Mouse (Mus musculus): ENCODE data around the gene Furin.

The Furin gene

GRCm38 (mm10) chr7:80427730-80428129, 22.5 kb upstream of the Furin start:
- DNase-seq (ENCODE audit: low read depth): no peak

DNA sequence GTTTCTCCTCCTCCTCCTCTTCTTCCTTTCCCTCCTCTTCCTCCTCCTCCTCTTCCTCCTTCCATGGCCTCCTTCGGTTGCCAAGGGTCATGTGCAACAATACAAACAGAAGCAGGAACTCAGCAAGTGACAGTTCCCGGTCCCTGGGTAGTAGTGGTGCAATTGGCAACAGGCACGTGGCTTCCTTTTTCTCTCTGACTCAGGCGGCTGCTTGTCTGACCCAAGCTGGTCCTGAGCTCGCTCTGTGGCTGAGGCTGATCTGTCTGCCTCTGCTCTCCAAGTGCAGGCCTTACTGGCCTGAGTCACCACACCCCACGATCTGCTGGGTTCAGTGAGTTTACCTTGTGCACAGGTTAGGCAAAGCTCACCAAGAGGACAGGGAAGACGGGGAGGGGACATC, 21.1 kb upstream of the Furin start:
- DNase-seq (ENCODE audit: low read depth): no peak

- DNase-seq (ENCODE audit: low read depth): no peak
Observed at GRCm38 (mm10) chr7:80424722-80425121, 19.5 kb upstream of the Furin start.

DNA sequence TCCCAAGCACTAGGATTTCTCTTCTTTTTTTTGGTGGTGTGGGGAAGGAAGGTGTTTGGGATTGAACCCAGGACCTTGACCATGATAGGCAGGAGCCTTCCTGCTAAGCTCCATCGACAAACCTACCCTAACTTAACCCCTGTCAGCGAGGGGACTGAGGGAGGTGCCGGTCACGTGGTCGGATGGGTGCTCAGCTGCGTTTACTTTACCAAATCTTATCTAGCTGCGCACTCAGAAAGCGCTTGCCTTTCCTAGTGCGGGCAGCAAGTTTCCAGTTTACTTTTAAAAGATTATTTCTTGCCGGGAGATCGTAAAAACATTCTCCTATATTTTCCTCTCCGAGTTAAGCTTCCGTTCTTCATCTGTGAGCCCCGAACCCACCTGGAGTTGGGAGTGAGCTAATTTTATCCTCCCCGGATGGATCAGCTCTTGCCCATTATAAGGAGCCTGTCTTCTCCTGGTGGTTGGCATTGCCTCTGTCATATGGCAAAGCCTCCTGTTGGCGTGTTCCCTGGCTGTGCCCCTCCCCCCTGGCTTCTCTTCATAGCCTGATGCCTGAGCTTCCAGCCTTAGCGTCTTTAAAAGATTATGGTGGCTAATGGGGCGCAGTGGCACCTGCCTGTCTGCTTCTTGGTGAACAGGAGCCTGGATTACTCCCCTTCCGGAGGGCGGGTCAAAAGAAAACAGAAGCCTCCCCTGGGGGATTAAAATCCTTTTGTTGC, 17.7 kb upstream of the Furin start:
- DNase-seq (ENCODE audit: low read depth): no peak

DNA sequence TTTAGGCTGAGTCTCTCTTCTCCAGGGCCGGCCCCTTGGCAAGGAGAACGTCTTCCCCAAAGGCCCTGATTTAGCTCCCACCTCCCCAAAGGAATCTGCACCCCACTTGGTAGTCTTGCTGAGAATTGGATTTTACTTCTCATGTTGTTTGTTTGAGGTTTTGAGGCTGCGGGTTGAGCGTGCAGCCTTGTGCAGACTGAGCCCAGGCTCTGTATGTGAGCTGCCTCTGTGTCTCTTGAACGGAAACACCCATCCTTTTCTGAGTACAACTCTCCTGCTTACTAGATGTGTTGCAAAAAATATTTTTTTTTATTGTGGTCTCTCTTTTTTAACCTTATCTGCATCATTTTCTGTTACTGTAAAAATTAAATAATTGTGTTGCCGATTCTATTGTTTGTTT, 16.3 kb upstream of the Furin start:
- DNase-seq (ENCODE audit: low read depth): no peak

DNA sequence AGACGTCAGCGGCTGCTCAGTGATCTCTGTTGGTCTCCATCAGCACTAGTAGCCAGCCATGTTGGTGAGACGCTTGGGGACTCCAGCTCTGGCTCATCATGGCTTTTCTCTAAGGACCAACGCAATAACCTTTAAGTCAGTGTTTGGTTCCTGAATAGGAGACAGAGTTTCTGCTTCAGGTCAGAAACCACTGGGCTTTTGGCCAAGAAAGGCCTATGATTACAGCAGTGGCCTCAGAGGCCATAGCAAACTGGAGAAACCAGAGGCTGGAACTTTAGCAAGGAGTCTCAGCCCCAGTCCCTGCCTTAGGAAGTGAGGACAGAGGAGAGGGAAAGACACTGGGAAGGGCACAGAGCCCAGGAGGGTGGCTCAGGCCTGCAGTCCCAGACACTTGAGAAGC, 15.3 kb upstream of the Furin start:
- no peak for DNase-seq (ENCODE audit: low read depth)

DNA sequence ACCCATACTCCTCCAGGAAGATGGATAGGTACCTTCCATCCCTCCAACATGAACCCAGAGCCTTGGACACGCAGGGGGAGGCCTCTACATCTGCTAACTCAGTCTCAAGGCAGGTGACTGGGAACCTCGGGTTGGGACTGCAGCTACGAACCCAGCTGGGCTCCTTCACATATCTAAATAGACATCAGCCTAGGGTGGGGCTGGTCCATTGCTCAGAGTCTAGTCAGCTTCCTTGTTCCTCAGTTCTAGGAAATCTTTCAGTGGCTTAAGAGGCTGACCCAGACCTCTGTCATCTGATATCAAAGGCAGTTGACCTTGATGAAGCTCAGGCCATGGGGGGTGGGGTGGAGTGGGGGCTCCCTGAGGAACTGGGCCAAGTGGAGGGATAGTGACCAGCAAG, 14.0 kb upstream of the Furin start:
- no peak for DNase-seq (ENCODE audit: low read depth)

GRCm38 (mm10) chr7:80418036-80418435, 12.8 kb upstream of the Furin start:
- no peak for DNase-seq (ENCODE audit: low read depth)

- DNase-seq (ENCODE audit: low read depth): no peak
Observed at GRCm38 (mm10) chr7:80417601-80418000, 12.4 kb upstream of the Furin start.

GRCm38 (mm10) chr7:80416969-80417368, 11.7 kb upstream of the Furin start:
- no peak for DNase-seq (ENCODE audit: low read depth)

DNA sequence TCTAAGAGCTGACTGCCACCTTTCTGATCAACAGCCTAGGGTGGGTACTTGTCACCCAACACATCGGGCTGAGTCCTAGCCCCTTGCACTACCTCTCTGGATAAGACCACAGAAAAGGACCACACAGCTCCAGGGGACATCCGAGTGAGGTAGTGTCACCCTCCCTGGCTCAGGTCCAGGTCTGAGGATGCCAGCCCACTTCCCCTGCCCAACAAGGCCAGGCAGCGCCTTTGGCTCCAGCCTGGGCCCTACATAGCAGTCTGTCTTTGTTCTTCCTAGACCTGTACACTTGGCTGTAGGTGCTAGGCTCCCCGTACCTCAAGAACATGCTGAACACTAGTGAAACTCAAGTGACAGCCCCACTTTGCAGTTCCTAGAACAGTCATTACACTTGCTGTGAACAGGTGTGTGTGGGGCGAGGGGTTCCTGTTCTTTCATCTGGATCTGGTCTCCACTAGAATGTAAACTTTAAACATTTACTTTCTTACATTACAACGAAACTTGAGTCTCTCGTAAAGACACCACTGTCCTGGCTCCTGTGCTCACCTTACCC, 9.1 kb upstream of the Furin start:
- no peak for DNase-seq (ENCODE audit: low read depth)

DNA sequence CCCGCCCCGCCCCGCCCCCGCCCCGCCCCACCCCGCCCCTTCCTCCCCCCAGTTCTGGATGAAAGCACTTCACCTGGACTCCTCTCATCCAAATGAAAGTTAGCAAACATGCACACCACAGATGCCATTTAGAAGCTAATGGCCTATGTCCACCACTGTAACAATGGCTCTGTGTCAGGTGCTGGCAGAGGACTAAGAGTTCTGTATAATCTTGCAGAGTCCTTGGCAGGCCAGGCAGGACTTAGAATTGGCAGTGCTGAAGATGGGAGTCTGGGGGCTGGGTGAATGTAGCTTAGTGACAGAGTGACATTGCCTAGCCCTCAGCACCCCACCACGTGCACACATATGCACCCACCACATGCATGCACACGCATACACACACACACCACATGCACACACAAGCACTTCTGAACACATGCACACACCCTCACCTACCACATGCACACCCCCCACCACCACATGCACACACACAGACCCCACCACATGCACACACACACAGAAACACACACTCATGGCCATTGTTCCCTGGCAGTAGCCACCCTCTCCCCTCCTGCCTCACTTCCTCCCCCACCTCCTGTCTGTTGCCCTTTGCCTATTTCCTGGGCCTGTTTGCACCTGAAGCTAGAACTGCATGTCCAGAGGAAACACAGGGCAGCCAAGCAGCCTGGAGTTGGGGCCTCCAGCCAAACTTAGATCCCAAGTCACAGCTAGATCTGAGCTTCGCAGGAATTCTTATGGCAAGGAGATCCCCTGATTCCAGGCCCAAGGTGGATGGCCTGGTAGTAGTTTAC, 8.5 kb upstream of the Furin start:
- no peak for DNase-seq (ENCODE audit: low read depth)

DNA sequence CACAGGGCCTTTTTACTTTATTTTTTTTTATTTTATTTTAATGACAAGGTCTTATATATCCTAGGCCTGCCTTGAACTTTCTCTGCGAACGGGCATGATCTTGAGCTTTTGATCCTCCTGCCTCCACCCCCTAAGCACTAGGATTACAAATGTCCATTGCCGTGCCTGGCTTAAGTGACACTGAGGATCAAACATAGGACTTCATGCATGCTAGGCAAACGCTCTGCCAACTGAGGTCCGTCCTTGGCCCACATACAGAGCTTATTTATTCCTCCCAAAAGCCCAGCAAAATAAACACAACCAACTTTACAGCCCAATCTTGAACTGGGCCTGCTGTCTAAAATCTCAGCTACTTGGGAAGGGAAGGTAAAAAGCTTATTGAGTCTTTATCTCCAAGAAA, 7.5 kb upstream of the Furin start:
- DNase-seq (ENCODE audit: low read depth): no peak

DNA sequence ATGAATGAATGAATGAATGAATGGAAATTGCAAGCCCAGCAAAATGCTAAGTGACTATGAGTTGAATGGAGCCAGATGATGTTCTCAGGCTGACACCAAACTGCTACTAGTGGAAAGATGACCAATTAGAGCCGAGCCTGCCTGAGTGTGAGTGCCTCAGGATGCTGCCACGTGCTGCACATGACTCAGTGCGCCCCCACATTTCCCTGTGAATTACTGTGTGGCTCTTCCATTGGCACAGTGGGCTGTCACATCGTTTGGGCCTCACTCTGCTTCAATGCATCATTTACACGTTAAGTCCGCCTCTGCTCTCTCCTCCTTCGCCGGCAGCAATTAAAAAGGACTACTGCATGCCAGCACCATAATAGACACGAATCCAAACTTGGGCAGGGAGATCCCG, 7.0 kb upstream of the Furin start:
- DNase-seq (ENCODE audit: low read depth): no peak

GRCm38 (mm10) chr7:80410380-80410779, 5.1 kb upstream of the Furin start:
- no peak for DNase-seq (ENCODE audit: low read depth)

DNA sequence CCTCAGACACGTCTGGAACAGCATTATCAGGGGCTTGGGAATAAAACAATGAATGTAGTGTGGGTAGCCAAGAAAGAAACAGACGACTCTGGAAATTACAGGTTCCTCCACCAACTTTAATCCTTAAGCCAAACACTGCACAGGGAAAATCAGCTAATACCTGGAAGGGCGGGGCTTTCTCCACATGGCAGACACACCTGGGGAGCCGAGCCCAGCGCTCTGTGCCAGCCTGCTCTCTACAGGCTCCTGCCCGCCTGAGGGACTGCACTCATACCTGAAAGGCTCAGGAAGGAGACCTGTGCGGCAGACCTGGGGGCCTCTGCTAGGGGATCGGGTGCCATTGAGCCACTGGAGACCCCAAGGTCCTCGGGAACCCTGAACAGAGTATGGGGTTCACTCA, 2.5 kb upstream of the Furin start:
- no peak for DNase-seq (ENCODE audit: low read depth)

- DNase-seq (ENCODE audit: low read depth): no peak
Observed at GRCm38 (mm10) chr7:80406186-80406585, 950 bp upstream of the Furin start.

DNA sequence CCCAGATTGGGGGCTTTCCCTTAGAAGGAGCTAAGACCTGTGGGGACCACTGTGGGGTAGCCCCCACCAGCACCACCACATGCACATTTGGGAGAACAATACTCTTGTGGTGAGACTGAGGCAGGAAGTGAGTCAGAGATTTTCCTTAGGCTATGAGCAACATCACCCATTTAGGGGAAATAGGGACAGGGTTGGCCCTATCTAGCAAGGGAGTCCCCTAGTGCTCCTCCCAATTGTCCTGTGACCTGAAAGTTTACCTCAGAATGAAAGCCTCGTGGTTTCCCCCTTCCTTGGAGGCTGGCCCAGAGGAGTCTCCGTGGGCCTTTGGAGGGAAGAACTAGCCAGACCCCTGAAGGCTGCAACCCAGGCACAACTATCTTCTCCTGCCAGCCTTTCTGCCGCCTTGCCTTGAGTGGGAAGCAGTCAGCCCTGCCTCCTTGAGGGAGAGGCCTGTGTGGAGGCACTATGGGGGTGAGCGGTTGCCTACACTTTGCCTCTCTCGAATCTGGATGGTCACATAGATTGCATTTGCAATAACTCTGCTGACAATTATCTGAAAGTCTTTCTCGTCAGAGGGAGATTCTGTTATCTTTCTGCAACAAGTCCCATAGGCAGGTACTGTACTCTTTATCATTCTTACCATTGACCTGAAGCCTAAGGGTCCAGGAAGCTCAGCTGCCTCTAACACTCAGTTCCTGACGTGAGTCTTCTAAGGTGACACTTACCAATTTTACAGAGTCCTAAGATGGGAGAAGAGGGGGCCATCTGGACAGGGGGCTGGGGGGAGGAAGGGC, 938 bp downstream of the Furin start:
- DNase-seq (ENCODE audit: low read depth): no peak

- DNase-seq (ENCODE audit: low read depth): no peak
Observed at GRCm38 (mm10) chr7:80403551-80403950, 1.7 kb downstream of the Furin start.

DNA sequence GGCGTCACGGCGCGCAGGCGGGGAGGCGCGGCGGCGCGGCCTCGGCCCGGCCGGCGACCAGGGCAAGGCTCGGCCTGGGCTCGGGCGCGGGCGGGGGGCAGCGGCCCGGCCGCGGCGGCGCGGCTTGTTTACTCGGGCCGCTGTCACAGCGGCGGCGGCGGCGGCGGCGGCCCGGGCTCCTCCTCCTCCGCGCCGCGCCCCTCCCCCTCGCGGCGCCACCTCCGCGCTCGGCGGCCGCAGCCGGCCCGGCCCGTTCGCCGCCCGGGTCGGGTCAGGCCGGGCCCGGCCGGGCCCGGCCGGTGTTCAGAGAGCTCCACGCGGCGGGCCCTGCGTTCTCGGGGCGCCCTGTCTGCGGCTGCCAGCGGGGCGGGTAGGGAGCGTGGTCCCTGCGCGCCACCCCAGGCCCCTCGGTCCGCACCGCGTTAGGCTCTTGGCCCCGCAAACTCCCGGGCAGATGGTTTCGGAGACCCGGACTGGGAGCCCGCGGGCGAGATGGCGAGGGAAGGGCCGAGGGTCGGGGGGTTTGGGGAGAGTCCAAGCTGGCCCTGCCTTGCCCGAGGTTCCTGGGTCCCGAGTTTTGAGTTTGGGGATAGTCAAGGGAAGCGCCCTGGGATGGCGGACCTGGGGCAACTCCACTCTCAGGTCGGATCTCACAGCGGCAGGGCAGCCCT, 2.5 kb downstream of the Furin start:
- DNase-seq (ENCODE audit: low read depth): no peak

DNA sequence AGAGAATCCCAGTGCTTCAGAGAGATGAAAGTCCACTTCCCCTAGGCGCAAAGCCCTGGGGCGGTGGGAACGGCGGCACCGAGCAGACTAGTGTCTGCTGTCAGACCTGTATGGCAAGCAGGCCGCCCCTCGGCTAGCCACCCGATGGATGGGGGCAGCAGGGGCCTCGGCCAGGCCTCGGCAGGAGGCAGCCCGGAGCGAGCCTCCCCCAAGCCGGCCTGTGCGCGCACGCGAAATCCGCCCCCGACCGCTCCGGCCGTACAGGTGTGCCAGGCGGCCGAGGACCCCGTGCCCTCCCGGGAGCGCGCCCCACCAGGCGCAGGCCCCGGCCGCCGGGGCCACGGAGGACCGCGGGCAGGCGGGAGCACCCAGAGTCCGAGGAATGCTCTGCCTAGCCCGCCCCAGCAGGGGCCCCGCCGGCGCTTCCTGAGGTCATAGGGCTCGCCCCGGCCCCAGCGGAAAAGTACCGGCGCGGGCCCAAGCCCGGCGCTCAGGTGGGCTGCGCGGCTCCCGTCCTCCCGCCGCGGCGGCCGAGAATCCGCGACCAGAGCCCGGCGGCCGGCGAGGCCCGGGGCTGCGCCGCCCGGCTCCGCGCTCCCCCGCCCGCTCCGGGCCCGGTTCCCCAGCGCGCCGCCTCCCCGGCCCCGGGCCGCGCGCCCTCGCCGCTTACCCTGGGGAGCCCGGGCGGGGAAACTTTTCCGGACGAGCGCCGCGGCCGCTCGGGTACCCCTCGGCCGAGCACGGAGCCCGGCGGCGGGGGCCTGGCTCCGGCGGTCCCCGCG, 3.2 kb downstream of the Furin start:
- no peak for DNase-seq (ENCODE audit: low read depth)

Measured in c-Kit-positive CD71-positive TER-119-negative erythroid progenitor cells, embryonic 14.5 days (primary cell).